Comparison of ENCODE assay signal across 8 mouse cellular contexts in the genomic region with DNA sequence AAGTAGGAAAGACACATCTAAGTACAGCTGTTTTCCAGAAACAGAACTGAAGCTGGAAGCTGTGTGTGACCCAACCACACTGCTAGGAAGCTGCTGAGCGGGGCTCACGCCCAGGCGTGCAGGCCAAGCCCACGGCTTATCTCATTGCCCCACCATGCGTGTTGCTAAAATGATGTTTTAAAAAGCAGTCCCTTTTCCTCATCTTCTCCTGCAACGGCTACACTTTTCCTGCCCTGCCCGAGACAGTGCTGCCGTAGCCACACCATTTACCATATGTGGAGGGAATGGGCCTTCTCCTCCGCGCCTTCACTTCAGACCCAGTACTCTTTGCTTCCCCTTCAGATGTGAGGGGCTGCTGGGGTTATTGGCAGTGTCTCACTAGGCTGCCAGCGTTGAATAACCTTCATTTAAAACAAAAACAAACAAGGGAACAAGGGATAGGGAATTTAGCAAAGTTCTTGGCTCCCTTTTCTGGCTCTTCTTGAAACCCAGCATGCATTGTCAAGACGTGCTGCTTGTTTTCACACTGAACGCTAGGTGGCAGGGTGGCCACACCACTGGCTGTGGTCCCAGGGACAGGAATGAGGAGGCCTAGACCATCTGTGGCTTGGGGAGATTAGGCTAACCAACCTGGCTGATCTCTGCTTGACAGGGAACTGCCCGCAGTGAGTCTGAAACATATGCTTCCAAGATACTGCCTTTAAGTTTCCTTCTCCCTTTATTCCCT.
DNase-seq lines count a peak whose midpoint lies in the region; ATAC-seq lines count a peak whose summit lies in the region.

No protein-coding gene starts in this region.

- peak; percentile 93 for ATAC-seq in hindbrain, embryonic 13.5 days (ENCODE audit: low FRiP score)

- H3K4me2 ChIP-seq in hindbrain, embryonic 13.5 days, result no peak overlapping the region

- H3K27ac ChIP-seq in hindbrain, embryonic 13.5 days, result peak overlapping the region; percentile 37

- no peaks in the 10 kb centered on the region for H3K9me3 ChIP-seq in hindbrain, embryonic 13.5 days

- H3K4me3 ChIP-seq in hindbrain, embryonic 13.5 days, result no peak overlapping the region

- peaks cover 29% of the 10 kb centered on the region for H3K4me1 ChIP-seq in hindbrain, embryonic 13.5 days (replicated peaks)

- no peak overlapping the region for H3K9ac ChIP-seq in hindbrain, embryonic 13.5 days

- peak; percentile 98 for DNase-seq in NIH3T3 (ENCODE audit: low read depth)
- peak; percentile 95 for DNase-seq in cerebellum, postnatal 10 days
- peak; percentile 68 to 83 for DNase-seq in frontal cortex, postnatal 10 days (ENCODE audit: low spot score in 2 of 2)
- DNase-seq in layer of hippocampus, postnatal 25 days (ENCODE audit: extremely low spot score in 1 of 2, low spot score in 1 of 2), result peak; percentile 75 to 76
- DNase-seq in lung, postnatal 25 days (ENCODE audit: low spot score), result peak; percentile 90
- peak; percentile 93 for DNase-seq in retina, embryonic 14.5 days (ENCODE audit: low spot score)
- DNase-seq in thymus, postnatal 4 days, result peak; percentile 85

- H3K36me3 ChIP-seq in hindbrain, embryonic 13.5 days, result no peaks in the 10 kb centered on the region

- H3K27me3 ChIP-seq in hindbrain, embryonic 13.5 days, result peaks cover 20% of the 10 kb centered on the region

- 48% methylated on average over 14 of the region's 14 CpGs for WGBS in hindbrain, embryonic 13.5 days
